Mouse (Mus musculus): Measurements from ENCODE around the gene Ermn.

Gene Ermn

GRCm38 (mm10) chr2:58052821-58053581 lies at the start of gene Ermn:
Gene Ermn, minus strand, starts transcription at chr2:58052864.
- DNase-seq = no peak

GRCm38 (mm10) chr2:58094818-58095217 lies 42.2 kb upstream of the Ermn start:
- no peak for DNase-seq

GRCm38 (mm10) chr2:58086420-58086819 lies 33.8 kb upstream of the Ermn start:
- DNase-seq = no peak

- no peak for DNase-seq
Measured at GRCm38 (mm10) chr2:58079849-58080248, 27.2 kb upstream of the Ermn start.

- DNase-seq = peak; percentile 72
Measured at GRCm38 (mm10) chr2:58055383-58055782, 2.7 kb upstream of the Ermn start.

GRCm38 (mm10) chr2:58041867-58042266 lies 10.8 kb downstream of the Ermn start:
- DNase-seq = no peak

GRCm38 (mm10) chr2:58036926-58037325 lies 15.7 kb downstream of the Ermn start:
- no peak for DNase-seq

GRCm38 (mm10) chr2:58035635-58036034 lies 17.0 kb downstream of the Ermn start:
- no peak for DNase-seq

GRCm38 (mm10) chr2:58031431-58031830 lies 21.2 kb downstream of the Ermn start:
- no peak for DNase-seq

- no peak for DNase-seq
Measured at GRCm38 (mm10) chr2:58029404-58029803, 23.3 kb downstream of the Ermn start.

GRCm38 (mm10) chr2:58026740-58027139 lies 25.9 kb downstream of the Ermn start:
- DNase-seq = no peak

- DNase-seq = no peak
Measured at GRCm38 (mm10) chr2:58023556-58023955, 29.1 kb downstream of the Ermn start.

- no peak for DNase-seq
Measured at GRCm38 (mm10) chr2:58007081-58007480, 45.6 kb downstream of the Ermn start.

- DNase-seq = no peak
Measured at GRCm38 (mm10) chr2:58001497-58001896, 51.2 kb downstream of the Ermn start.

- no peak for DNase-seq
Measured at GRCm38 (mm10) chr2:57997752-57998430, 54.8 kb downstream of the Ermn start, which contains the start of gene Galnt5. Gene Galnt5, plus strand, starts transcription at chr2:57997884.
